Mouse (Mus musculus): Measurements from ENCODE around the gene Zfp108.

GRCm38 (mm10) chr7:24290106-24290693 is 35.6 kb downstream of the Zfp108 start:
- TF ChIP-seq CTCF (IDR thresholded peaks at IDR 0.05; ENCODE audit: low read depth, low read length) (no peak), POLR2A (IDR thresholded peaks at IDR 0.05; ENCODE audit: borderline replicate concordance, low read depth, low read length) (no peak)

Data from bone marrow macrophage, adult 2 months (primary cell).